Mouse (Mus musculus) heart, adult 2 months (tissue): ENCODE data around the gene Scn2b.

Source experiments
- CTCF ChIP-seq: fragments of 200-600 bp; IDR thresholded peaks from 2 replicates; pipeline ENCODE4 v1.8.1; 2022; ENCODE audit warnings: antibody characterized with exemption, mild to moderate bottlenecking, moderate library complexity
- EP300 ChIP-seq: fragments of 200-500 bp; IDR thresholded peaks from 2 replicates; pipeline ENCODE4 v1.6.1; 2011; ENCODE audit warnings: low read depth, low read length, control low read depth; ENCODE audit not compliant: insufficient read depth
- POLR2A ChIP-seq: fragments of 200-500 bp; IDR thresholded peaks from 2 replicates; pipeline ENCODE4 v1.6.1; 2011; ENCODE audit warnings: mild to moderate bottlenecking, low read depth, low read length, control low read depth; ENCODE audit not compliant: insufficient read depth

DNA sequence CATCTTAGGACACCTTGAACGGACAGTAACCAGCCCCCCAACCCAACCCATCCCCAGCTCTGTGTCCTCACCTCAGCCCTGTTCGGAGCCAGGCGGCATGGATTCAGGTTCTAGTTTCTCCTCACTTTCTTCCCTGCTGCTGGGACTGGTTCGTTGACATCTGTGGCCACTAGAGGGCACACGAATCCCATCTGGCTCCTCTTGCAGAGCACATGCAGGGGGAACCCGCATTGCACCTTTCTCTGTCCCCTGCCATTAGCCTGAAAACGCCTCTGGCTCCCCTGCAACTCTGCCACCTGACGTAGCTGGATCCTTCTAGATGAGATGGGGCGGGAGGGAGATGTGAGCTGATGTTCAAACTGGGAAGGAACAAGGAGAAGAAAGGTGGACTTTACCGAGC, 4.2 kb downstream of the Scn2b start:
- TF ChIP-seq CTCF (peak; percentile 83), POLR2A (no peak), EP300 (peak; percentile 59; the same call in 1 of the 2 replicates)
